Comparison of ENCODE assay signal across 12 mouse cellular contexts in genomic region chr17:31315046-31315792, GRCm38 (mm10). TPM values are rescaled to one million over a fixed set of nuclear protein-coding genes. Genes with fewer than 3 reads are reported as not detected.
DNase-seq lines count a peak whose midpoint lies in the region; ATAC-seq and TF ChIP-seq lines count a peak whose summit lies in the region.
"Had no signal": no experiment of that assay in that cellular context is flagged by ENCODE, and none has a peak within 500 bp of the region (broad histone marks: within the 10 kb centered on the region; RNA-seq: fewer than 3 reads in every experiment).

No protein-coding gene starts in this region.

- H3K27me3 ChIP-seq in heart, embryonic 10.5 days (ENCODE audit: insufficient read depth, poor library complexity, severe bottlenecking) = peaks cover 11% of the 10 kb centered on the region; the same call in 1 of the 2 replicates
- no peaks in the 10 kb centered on the region for H3K27me3 ChIP-seq in hindbrain, embryonic 10.5 days (ENCODE audit: insufficient read depth, poor library complexity, severe bottlenecking)
- H3K27me3 ChIP-seq in midbrain, postnatal 0 days (ENCODE audit: insufficient read depth, low read length) = no peaks in the 10 kb centered on the region
- H3K27me3 ChIP-seq: megakaryocyte, embryonic 14.5 days had no signal

- intact Hi-C loops in left cerebral cortex, postnatal 36 days (cut with DNase I) = no loop called here
- intact Hi-C loops in left cerebral cortex, postnatal 25 days (cut with DNase I) = no loop called here

- no peak overlapping the region for H3K4me3 ChIP-seq in heart, embryonic 10.5 days
- H3K4me3 ChIP-seq in hindbrain, embryonic 10.5 days = no peak overlapping the region
- no peak overlapping the region for H3K4me3 ChIP-seq in midbrain, postnatal 0 days (ENCODE audit: low read depth, low read length)
- H3K4me3 ChIP-seq: layer of hippocampus, adult 2 months; megakaryocyte, embryonic 14.5 days had no signal

- no peaks in the 10 kb centered on the region for H3K36me3 ChIP-seq in heart, embryonic 10.5 days
- 0 out of 2 replicates have a peak, but pooled peaks cover 10% of the 10 kb centered on the region for H3K36me3 ChIP-seq in hindbrain, embryonic 10.5 days
- peaks cover 17% of the 10 kb centered on the region for H3K36me3 ChIP-seq in midbrain, postnatal 0 days (ENCODE audit: insufficient read depth, low read length)

- TF ChIP-seq CTCF in midbrain, postnatal 0 days (IDR thresholded peaks at IDR 0.05) = no peak

- DNase-seq in heart, embryonic 10.5 days (ENCODE audit: low spot score) = no peak
- DNase-seq in heart, adult 18-20 months = no peak
- DNase-seq in embryo, embryonic 11 days = peak; percentile 32
- no peak for DNase-seq in hindbrain, embryonic 10.5 days (ENCODE audit: low spot score)
- DNase-seq in midbrain, postnatal 0 days (ENCODE audit: low spot score) = peak; percentile 39
- DNase-seq in left cerebral cortex, postnatal 36 days (ENCODE audit: low spot score in 2 of 2) = no peak
- no peak for DNase-seq in left cerebral cortex, postnatal 25 days (ENCODE audit: low spot score in 2 of 2)
- no peak for DNase-seq in yolk sac, embryonic 10.5 days (ENCODE audit: low spot score)
- DNase-seq: cerebellum, adult 11 months had no signal

- peaks cover 11% of the 10 kb centered on the region for H3K4me1 ChIP-seq in heart, embryonic 10.5 days
- peaks cover 44% of the 10 kb centered on the region for H3K4me1 ChIP-seq in hindbrain, embryonic 10.5 days (replicated peaks)
- no peaks in the 10 kb centered on the region for H3K4me1 ChIP-seq in midbrain, postnatal 0 days (ENCODE audit: insufficient read depth, low read length)
- H3K4me1 ChIP-seq: megakaryocyte, embryonic 14.5 days had no signal

- no peak for ATAC-seq in midbrain, postnatal 0 days (ENCODE audit: low FRiP score)

- 45% methylated on average over 13 of the region's 13 CpGs for WGBS in heart, embryonic 10.5 days
- 31% methylated on average over 13 of the region's 13 CpGs for WGBS in hindbrain, embryonic 10.5 days
- WGBS in midbrain, postnatal 0 days = 18% methylated on average over 13 of the region's 13 CpGs

- no peaks in the 10 kb centered on the region for H3K9me3 ChIP-seq in heart, embryonic 10.5 days
- no peaks in the 10 kb centered on the region for H3K9me3 ChIP-seq in hindbrain, embryonic 10.5 days
- H3K9me3 ChIP-seq in midbrain, postnatal 0 days (ENCODE audit: low read length) = no peaks in the 10 kb centered on the region
- H3K9me3 ChIP-seq: megakaryocyte, embryonic 14.5 days had no signal

- peak overlapping the region; percentile 65 for H3K27ac ChIP-seq in heart, embryonic 10.5 days
- peak overlapping the region; percentile 59 for H3K27ac ChIP-seq in hindbrain, embryonic 10.5 days
- no peak overlapping the region for H3K27ac ChIP-seq in midbrain, postnatal 0 days (ENCODE audit: low read depth, low read length)
- H3K27ac ChIP-seq: layer of hippocampus, adult 2 months had no signal

- no peak overlapping the region for H3K4me2 ChIP-seq in midbrain, postnatal 0 days (ENCODE audit: low read depth, low read length, poor library complexity, severe bottlenecking)
- H3K4me2 ChIP-seq: liver, embryonic 11.5 days had no signal

- H3K9ac ChIP-seq in midbrain, postnatal 0 days (replicated peaks; ENCODE audit: low read length, poor library complexity, severe bottlenecking) = no peak overlapping the region

RNA-seq across cellular contexts. Expression of gene Slc37a1, which starts 28.6 kb away (rescaled TPM):
- polyA plus RNA-seq in heart, embryonic 10.5 days (2016; fragmentation: Nextera tagmentation; extraction: Ambion mirVana) = 3.9 and 4.8 TPM in 2 replicates
- total RNA-seq in heart, adult 18-20 months (2021) = 10 to 100 TPM in 1 of 2 experiments, 1 to 10 TPM in 1; 7.5 to 10.3 TPM
- polyA plus RNA-seq in hindbrain, embryonic 10.5 days (2016; fragmentation: Nextera tagmentation; extraction: Ambion mirVana) = 9.0 and 17.3 TPM in 2 replicates
- total RNA-seq in midbrain, postnatal 0 days (2014; rRNA removed) = 11.0 and 12.7 TPM in 2 replicates
- 6.9 and 7.6 TPM in 2 replicates for polyA plus RNA-seq in midbrain, postnatal 0 days (2015; fragmentation: Nextera tagmentation; extraction: Ambion mirVana)
- total RNA-seq in left cerebral cortex, postnatal 36 days (2021) = 1 to 10 TPM; 8.2 to 9.9 TPM
- 1 to 10 TPM; 6.7 to 9.9 TPM for total RNA-seq in left cerebral cortex, postnatal 25 days (2021)

RNA-seq across cellular contexts. Expression of gene Rsph1, which starts 38.0 kb away (rescaled TPM):
- polyA plus RNA-seq in heart, embryonic 10.5 days (2016; fragmentation: Nextera tagmentation; extraction: Ambion mirVana) = 1.8 and 2.4 TPM in 2 replicates
- total RNA-seq in heart, adult 18-20 months (2021) = 1 to 10 TPM in 1 of 2 experiments, under 1 TPM in 1; 0.79 to 1.7 TPM
- 4.1 and 7.7 TPM in 2 replicates for polyA plus RNA-seq in hindbrain, embryonic 10.5 days (2016; fragmentation: Nextera tagmentation; extraction: Ambion mirVana)
- 2.8 and 3.5 TPM in 2 replicates for total RNA-seq in midbrain, postnatal 0 days (2014; rRNA removed)
- 6.0 and 8.5 TPM in 2 replicates for polyA plus RNA-seq in midbrain, postnatal 0 days (2015; fragmentation: Nextera tagmentation; extraction: Ambion mirVana)
- total RNA-seq in left cerebral cortex, postnatal 36 days (2021) = 10 to 100 TPM; 14.0 to 15.1 TPM
- total RNA-seq in left cerebral cortex, postnatal 25 days (2021) = 10 to 100 TPM; 16.7 to 17.7 TPM

Comparison
In these comparisons a context has a peak if more than half of its experiments do, and no peak if none do; other contexts are left out.
1. DNase-seq: peak in embryo, embryonic 11 days (single experiment) and midbrain, postnatal 0 days (single experiment); none in heart, embryonic 10.5 days (single experiment), heart, adult 18-20 months (0 of 2), hindbrain, embryonic 10.5 days (single experiment), left cerebral cortex, postnatal 36 days (0 of 2), left cerebral cortex, postnatal 25 days (0 of 2) and yolk sac, embryonic 10.5 days (single experiment).